Mouse (Mus musculus): Measurements from ENCODE around the gene Ifit1bl1.
"Not testable (repeated sequence)": the region's sequence is repeated elsewhere in the genome, so short reads cannot be mapped to it uniquely, and the experiment has no call there.

Ifit1bl1 gene

DNA sequence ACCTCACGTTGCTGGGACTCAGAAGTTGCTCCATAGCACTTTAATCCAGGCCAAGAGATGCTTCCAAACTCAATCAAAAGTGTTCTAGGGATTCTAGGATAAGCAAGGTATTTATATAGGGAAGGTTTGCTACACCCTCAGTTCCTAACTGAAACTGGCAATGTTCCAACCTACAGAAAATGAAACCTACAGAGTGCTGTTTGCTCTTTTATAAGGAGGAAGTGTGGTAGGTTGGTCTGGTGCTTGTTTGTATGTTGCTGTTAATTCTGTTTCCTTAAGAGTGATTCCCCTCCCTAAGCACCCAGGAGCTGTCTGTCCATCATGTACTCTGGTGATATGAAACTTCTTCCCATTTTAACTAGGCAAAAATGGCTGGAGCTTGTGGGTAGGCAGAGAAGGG is at the start of gene Ifit1bl1:
Gene Ifit1bl1, minus strand, starts transcription at position 69 of the 400 bp plus-strand sequence.
- not testable (repeated sequence) for TF ChIP-seq GATA4 (IDR thresholded peaks at IDR 0.05; ENCODE audit: insufficient replicate concordance, low read length)

DNA sequence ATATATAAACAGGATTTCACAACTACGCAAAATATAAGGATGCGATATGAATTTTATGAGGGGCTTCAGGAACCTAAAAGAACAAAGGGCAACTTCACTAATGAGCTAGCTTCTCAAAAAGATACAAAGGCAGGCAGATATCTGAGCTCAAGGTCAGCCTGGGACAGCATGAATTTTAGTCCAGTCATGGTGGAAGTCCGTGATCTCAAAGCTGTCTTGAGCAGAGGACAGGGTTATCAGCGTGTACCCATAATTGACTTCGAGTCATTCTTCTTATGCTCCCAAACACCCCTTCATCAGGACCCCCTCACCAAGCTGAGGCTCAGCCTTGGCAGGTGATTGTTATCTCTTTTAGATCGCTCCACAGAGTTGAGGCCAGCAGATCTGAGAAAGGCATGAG is 49.2 kb upstream of the Ifit1bl1 start:
- TF ChIP-seq GATA4 (IDR thresholded peaks at IDR 0.05; ENCODE audit: insufficient replicate concordance, low read length) = no peak

DNA sequence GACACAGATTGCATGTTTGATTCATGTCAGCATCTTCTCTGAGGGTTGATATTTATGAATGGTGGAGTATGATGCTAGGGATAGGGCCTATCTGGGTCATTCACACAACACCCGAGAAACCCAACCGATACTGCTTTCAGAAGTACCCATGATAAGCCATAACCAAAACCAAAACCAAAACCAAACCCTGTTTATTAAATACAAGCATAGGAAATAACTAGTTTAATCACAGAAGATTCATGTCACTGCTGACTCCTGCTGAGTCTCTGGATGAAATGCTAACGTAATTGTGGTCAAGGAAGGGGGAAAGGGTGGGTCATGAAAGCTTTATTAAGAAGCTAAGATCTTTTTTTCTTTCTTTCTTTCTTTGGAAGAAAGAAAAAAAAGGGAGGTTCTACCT is 48.5 kb upstream of the Ifit1bl1 start:
- no peak for TF ChIP-seq GATA4 (IDR thresholded peaks at IDR 0.05; ENCODE audit: insufficient replicate concordance, low read length)

DNA sequence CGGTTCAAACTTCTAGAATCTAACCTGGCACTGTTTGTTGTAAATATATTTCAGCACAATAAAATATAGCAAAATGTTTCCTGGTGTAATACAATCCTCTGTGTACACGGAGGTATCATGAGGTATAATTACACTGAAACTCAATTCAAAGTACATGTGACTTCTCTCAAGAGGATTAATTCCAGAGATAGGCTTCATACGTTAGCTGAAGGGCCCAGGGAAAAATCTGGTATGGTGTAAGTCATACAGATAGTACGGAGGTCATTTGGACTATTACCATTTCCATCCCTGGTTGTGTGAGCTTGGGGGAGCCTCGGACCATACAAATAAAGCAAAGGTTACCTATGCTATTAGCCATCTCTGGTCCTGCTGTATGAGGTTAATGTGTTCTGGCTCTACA is 40.9 kb upstream of the Ifit1bl1 start:
- TF ChIP-seq GATA4 (IDR thresholded peaks at IDR 0.05; ENCODE audit: insufficient replicate concordance, low read length) = no peak

DNA sequence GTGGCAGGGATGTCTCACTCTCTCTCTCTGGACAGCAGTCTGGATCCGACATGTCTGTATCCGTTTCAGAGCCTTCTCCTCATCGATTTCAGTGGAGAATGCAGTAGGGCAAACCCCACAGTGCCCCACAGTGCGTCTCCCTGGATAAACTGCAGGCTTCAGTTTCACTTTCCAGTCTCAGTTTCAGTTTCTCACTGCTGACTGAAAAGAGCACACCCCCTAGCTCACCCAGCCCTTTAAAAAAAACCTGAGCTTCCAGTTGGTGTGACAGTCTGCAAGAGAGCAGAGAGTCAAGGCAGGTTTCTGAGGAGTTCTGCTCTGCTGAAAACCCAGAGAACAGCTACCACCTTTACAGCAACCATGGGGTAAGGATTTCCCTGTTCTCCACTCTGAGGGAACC is 38.9 kb upstream of the Ifit1bl1 start, which contains the start of the genes Ifit1bl2 and Ifit1:
Gene Ifit1bl2, minus strand, starts transcription at position 121 of the 400 bp plus-strand sequence.
Gene Ifit1, plus strand, starts transcription at position 249 of the 400 bp plus-strand sequence.
- no peak for TF ChIP-seq GATA4 (IDR thresholded peaks at IDR 0.05; ENCODE audit: insufficient replicate concordance, low read length)

DNA sequence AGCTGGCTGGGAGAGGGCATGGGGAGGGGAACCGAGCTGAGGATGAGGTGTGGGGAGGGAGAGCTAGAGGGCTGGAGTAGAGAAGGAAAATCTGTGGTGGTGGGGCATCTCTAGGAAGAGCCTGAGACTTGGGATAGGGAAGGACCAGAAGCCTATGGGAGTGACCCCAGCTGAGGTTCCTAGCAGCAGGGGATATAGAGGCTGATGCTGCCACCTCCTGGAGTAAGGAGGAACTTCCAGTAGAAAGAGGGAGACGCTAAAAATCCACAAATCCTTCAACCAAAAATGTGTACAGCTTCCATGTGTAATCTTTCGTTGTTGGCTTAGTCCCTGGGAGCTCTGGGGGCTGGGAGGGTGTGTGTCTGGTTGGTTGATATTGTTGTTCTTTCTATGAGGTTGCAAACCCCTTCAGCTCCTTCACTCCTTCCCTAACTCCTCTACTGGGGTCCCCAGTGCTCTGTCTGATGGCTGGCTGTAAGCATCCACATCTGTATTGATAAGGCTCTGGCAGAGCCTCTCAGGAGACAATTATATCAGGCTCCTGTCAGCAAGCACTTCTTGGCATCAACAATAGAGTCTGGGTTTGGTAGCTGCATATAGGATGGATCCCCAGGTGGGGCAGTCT is 35.3 kb upstream of the Ifit1bl1 start:
- no peak for TF ChIP-seq GATA4 (IDR thresholded peaks at IDR 0.05; ENCODE audit: insufficient replicate concordance, low read length)

DNA sequence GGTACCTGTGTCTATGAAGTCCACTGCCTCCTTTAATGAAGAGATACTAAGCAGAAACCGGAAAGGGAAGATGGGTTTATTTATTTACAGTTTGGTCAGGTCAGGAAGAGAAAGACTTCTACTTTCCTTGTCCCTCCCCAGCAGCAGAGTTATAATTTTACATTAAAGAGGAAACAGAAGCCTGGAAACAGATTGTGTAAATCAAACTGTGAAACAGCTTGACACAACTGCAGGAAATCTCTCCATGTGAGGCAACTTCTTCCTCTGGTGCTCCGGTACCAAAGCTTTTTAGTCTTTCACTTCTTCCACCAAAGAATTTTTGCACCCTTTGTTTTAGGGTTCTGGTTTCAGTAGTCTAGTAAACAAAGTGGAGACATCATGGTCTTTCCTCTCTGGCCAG is 31.7 kb upstream of the Ifit1bl1 start:
- no peak for TF ChIP-seq GATA4 (IDR thresholded peaks at IDR 0.05; ENCODE audit: insufficient replicate concordance, low read length)

DNA sequence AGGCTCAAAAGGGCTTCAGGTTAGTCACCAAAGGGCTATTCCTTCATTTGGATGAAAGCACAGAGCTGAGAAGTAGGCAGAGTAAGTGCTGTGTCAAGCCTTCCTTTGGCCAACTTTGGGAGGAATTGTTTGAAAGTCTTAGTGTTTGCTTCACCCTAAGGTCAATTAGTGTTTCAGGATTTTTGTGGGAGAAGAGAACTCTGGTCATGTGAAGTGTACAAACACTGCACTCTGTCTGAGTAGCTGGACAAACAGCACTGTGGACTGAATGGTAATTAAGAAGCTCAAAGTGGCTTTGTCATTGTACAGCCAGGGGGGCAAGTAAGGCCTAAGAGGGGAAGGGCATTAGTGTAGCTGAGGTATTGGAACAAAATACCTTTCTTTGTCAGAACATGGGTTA is 29.7 kb upstream of the Ifit1bl1 start:
- TF ChIP-seq GATA4 (IDR thresholded peaks at IDR 0.05; ENCODE audit: insufficient replicate concordance, low read length) = no peak

DNA sequence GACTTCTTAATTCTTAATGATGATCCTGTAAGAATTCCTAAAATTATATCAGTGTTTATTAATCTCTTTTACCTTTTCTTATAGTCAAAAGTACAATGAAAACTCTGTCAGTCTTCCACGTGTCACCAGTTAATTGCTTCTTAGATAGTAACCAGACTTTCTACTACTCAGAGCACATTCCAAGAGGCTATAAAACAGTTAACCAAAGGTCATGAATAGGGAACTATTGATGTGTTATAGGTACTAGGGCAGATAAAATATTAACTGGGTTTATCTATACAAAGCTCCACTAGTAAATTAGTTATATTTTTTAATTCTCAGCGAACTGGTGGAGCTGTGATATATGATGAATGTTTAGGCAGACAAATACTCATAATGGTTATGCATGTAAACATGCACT is 25.7 kb upstream of the Ifit1bl1 start:
- no peak for TF ChIP-seq GATA4 (IDR thresholded peaks at IDR 0.05; ENCODE audit: insufficient replicate concordance, low read length)

DNA sequence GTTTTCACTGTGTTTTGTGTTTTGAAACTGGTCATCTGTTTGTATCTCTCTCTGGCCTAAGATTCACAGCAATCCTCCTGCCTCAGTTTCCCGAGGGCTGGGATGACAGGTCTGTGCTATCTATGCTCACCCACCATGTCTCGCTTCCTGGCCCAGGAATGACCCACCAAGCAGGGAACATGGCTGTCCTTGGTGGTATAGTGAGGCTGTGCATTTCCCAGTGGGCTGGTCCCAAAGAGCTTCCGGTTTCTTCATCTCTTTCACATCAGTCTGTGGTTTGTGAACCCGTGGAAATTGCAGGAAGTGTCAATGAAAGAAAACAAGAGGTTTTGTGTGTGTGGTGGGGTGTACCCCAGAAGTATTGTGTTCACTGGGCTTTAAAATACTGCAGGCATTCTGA is 22.9 kb upstream of the Ifit1bl1 start:
- no peak for TF ChIP-seq GATA4 (IDR thresholded peaks at IDR 0.05; ENCODE audit: insufficient replicate concordance, low read length)

DNA sequence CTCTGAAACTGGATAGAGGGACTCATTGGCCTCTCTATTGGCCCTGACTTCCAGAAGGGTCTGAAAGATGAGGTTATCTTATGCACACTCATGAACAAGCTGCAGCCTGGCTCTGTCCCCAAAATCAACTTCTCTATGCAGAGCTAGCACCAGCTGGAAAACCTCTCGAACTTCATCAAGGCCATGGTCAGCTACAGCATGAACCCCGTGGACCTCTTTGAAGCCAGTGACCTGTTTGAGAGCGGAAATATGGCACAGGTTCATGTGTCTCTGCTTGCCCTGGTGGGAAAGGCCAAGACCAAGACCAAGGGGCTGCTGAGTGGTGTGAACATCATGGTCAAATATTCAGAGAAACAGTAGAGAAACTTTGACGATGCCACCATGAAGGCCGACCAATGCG is 22.0 kb upstream of the Ifit1bl1 start:
- no peak for TF ChIP-seq GATA4 (IDR thresholded peaks at IDR 0.05; ENCODE audit: insufficient replicate concordance, low read length)

DNA sequence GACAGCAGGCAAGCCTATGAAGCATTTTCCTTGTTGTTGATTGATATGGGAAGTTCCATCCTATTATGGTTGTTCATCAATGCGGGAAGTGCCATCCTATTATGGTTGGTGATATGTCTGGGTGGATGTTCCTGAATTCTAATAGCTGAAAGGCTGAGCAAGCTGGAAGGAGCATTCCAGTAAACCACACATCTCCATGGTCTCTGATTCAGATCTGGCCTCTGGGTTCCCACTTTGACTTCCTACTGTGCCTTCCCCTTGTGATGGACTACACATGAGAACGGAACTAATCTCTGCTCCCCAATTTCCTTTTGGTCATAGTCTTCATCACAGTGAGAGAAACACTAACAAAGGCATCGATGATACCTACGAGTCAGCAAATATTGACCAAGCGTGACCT is 19.1 kb upstream of the Ifit1bl1 start:
- no peak for TF ChIP-seq GATA4 (IDR thresholded peaks at IDR 0.05; ENCODE audit: insufficient replicate concordance, low read length)

DNA sequence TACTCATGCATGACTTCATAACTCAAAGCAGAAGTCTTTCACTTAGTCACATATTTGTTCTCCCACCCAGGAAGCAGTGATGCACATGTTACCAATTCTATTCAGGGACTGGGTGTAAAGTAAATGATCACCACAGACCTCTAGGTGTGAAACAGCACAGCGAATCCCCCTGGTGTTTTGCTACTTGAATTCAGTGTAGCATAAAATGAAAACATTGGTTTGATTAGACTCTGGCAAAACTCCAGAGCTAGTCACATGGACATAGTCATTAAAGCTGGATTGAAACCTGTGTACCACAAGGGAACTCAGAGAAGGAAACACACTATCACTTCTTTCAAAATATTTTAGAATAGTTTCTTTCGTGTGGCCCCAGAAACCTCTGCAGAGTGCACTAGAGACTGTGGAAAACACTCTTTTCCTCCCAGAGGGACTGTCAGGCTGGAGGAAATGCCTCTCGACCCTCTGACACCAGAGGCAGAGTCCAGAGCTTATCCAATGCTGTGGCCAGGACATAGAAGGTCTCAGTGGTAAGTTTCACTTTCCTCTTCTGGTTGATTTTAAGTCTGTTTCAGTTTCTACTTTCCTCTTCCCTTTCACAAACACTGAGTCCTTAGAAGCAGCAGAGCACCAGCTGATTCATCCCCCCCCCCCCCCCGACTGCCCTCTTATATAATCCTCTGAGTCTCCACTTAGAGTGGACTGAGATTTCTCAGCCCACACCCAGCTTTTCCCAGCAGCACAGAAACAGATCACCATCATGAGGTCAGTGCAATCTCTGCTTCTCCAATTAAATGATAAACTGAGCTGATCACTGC is 5.7 kb upstream of the Ifit1bl1 start, which contains the start of gene Ifit3b:
Gene Ifit3b, plus strand, starts transcription at position 734 of the 815 bp plus-strand sequence.
- TF ChIP-seq GATA4 (IDR thresholded peaks at IDR 0.05; ENCODE audit: insufficient replicate concordance, low read length) = not testable (repeated sequence)

DNA sequence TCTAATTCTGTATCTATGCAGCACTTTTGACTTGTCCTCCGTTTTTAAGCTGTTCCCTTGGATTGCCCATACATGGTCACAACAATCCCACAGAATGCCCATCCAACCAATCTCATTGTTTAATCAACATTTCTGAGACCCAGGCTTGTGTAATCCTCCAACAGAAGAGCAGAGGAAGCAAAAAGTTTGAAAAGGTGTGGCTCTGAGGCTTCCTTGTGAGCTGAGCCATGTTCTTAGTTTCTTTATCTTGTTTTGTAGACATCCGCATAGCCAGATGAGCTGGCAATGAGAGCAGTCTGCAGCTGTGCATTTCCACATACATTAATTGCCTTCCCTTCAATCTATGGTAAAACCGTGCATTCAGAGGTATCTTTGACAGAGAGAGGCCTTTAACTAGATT is 3.7 kb upstream of the Ifit1bl1 start:
- no peak for TF ChIP-seq GATA4 (IDR thresholded peaks at IDR 0.05; ENCODE audit: insufficient replicate concordance, low read length)

DNA sequence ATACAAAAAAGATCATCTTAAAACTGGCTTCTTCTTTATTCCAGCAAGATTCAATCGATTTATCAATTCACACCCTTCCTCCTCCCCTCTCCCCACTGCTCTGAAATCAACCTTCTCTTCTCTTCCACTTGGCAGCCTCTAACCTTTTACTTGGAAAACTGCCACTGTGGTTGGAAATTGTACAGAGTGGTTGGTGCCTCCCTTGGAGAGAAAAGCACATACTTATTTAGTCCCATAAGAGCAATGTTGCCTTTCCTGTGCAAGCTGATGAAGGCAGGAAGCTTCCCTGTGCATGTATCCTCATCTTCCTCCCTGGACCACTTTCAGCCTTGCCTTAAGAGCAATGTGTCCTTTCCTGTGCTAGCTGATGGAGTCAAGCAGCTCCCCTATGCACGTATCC is 3.4 kb downstream of the Ifit1bl1 start:
- no peak for TF ChIP-seq GATA4 (IDR thresholded peaks at IDR 0.05; ENCODE audit: insufficient replicate concordance, low read length)

DNA sequence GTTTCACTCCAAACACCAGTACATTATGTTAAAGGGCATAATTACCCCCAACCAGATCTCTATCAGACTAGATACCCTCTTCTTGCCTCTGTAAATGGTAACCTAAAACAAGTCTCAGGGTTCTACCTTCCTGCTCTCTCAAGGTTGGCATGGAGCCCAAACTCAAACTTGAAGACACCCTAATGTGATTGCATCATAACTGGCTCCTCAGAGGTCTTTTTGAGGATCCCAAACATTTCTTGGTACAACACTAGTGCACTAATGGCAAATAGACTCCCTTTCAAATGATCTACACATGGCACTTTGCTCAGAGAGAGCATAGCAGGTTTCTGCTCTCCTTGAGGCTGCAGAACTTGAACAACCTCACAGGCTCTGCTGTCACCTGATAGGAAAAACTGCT is 4.9 kb downstream of the Ifit1bl1 start:
- no peak for TF ChIP-seq GATA4 (IDR thresholded peaks at IDR 0.05; ENCODE audit: insufficient replicate concordance, low read length)
